Mouse (Mus musculus) CH12.LX (cell line): ENCODE measurements around the gene Vmn1r64.

Experiments used
- CTCF ChIP-seq, 2 experiments: IDR thresholded peaks in 1 of 2; conservative IDR thresholded peaks in 1 of 2; 2 replicates each; pipeline ENCODE4 v1.5.1; 2011 to 2012; ENCODE audit warnings: low read depth in 2 of 2, low read length in 2 of 2, improper control_type of control experiment in 1 of 2, inconsistent platforms in 1 of 2, mild to moderate bottlenecking in 1 of 2, moderate library complexity in 1 of 2
- EP300 ChIP-seq: IDR thresholded peaks from 2 replicates; pipeline ENCODE4 v1.6.1; 2011; ENCODE audit warnings: low read length, improper control_type of control experiment
- IRF4 ChIP-seq: IDR thresholded peaks from 2 replicates; pipeline ENCODE4 v1.6.1; 2014; ENCODE audit warnings: low read depth, mild to moderate bottlenecking, inconsistent platforms, low read length, improper control_type of control experiment
- MAX ChIP-seq: IDR thresholded peaks from 2 replicates; pipeline ENCODE4 v1.6.1; 2011; ENCODE audit warnings: low read length, improper control_type of control experiment
- MXI1 ChIP-seq: IDR thresholded peaks from 2 replicates; pipeline ENCODE4 v1.6.1; 2011; ENCODE audit warnings: mild to moderate bottlenecking, low read depth, low read length, improper control_type of control experiment
- NELFE ChIP-seq: IDR thresholded peaks from 2 replicates; pipeline ENCODE4 v1.6.1; 2011; ENCODE audit warnings: low read depth, low read length, improper control_type of control experiment
- POLR2A ChIP-seq: IDR thresholded peaks from 2 replicates; pipeline ENCODE4 v1.6.1; 2011; ENCODE audit warnings: low read depth, mild to moderate bottlenecking, improper control_type of control experiment, low read length
- SIN3A ChIP-seq: IDR thresholded peaks from 2 replicates; pipeline ENCODE4 v1.6.1; 2012; ENCODE audit warnings: low read length, improper control_type of control experiment, inconsistent platforms

DNA sequence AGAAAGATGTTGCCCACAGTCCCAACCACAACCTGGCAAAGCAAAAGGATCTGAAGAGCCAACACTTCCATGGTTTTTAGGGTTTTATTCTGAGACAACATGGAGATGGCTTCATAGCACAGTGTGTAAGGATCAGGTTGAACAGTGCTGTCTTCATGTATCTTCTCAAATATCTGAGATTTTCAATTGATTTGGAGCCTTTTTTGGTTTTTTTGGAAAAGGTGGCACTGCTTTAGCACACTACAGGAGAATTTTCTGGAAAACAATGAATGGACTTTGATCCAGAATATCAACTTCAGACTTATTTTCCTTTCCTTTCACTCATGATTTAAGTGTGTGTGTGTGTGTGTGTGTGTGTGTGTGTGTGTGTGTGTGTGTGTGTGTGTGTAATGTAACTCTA, at the start of gene Vmn1r64:
- TF ChIP-seq MAX (no peak), CTCF (conservative IDR thresholded peaks at IDR 0.05 in 1 of 2, IDR thresholded peaks at IDR 0.05 in 1 of 2; ENCODE audit: low read depth in 2 of 2, low read length in 2 of 2) (no peak), MXI1 (no peak), EP300 (no peak), IRF4 (no peak), POLR2A (no peak), SIN3A (no peak), NELFE (no peak)
